In the genomic region with DNA sequence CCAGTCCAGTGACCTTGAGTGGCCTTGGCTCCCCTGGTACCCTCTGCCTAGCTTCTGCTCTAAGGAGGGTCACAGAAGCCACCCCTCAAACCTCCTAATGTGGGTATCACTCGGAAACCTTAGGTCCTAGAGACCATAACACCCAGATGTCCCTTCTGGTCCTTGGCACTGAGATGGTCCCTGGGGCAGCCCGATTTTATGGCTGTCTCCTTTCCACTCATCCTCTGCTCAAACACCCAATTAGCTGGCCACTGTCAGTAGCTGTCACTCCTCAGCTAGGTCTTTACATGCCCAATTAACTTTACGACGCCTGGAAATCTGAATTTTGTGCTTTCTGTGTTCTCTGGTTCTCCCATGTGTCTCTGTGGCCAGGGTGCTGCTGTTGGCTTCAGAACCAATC, we compare ENCODE assay signal across 38 mouse cellular contexts. TPM values are rescaled to one million over a fixed set of nuclear protein-coding genes. Genes with fewer than 3 reads are reported as not detected.
"Had no signal": no experiment of that assay in that cellular context is flagged by ENCODE, and none has a peak within 500 bp of the region (broad histone marks: within the 10 kb centered on the region; RNA-seq: fewer than 3 reads in every experiment).

No protein-coding gene starts in this region.

- H3K4me1 ChIP-seq: heart, embryonic 10.5 days; heart, embryonic 12.5 days; hindbrain, embryonic 10.5 days; intestine, embryonic 15.5 days; limb, embryonic 10.5 days; limb, embryonic 12.5 days; liver, embryonic 13.5 days; liver, embryonic 15.5 days had no signal

- H3K9me3 ChIP-seq: heart, embryonic 10.5 days; heart, embryonic 12.5 days; hindbrain, embryonic 10.5 days; hindbrain, embryonic 13.5 days; hindbrain, embryonic 15.5 days; intestine, embryonic 15.5 days; limb, embryonic 10.5 days; limb, embryonic 12.5 days; liver, embryonic 13.5 days; liver, embryonic 15.5 days had no signal

- DNase-seq: gastrocnemius, adult 2 months; gastrocnemius, postnatal 10 days; gastrocnemius, postnatal 25 days; heart, adult 18-20 months; heart, postnatal 10 days; heart, postnatal 4 days; kidney, adult 18-20 months; kidney, adult 8-10 months; kidney, postnatal 10 days; kidney, postnatal 25 days; kidney, postnatal 4 days; liver; liver, embryonic 13.5 days had no signal

- H3K27me3 ChIP-seq: heart, embryonic 12.5 days; hindbrain, embryonic 13.5 days; intestine, embryonic 15.5 days; limb, embryonic 12.5 days; liver, embryonic 13.5 days; liver, embryonic 15.5 days had no signal

- H3K4me3 ChIP-seq: gastrocnemius, adult 2 months; heart, embryonic 10.5 days; heart, embryonic 12.5 days; hindbrain, embryonic 10.5 days; hindbrain, embryonic 13.5 days; hindbrain, embryonic 15.5 days; intestine, embryonic 15.5 days; left cerebral cortex, adult 2 months; limb, embryonic 10.5 days; limb, embryonic 12.5 days; liver, embryonic 13.5 days; liver, embryonic 15.5 days had no signal

- H3K36me3 ChIP-seq: heart, embryonic 10.5 days; heart, embryonic 12.5 days; hindbrain, embryonic 10.5 days; hindbrain, embryonic 15.5 days; intestine, embryonic 15.5 days; limb, embryonic 10.5 days; limb, embryonic 12.5 days; liver, embryonic 13.5 days; liver, embryonic 15.5 days had no signal

- H3K27ac ChIP-seq: gastrocnemius, adult 2 months; heart, embryonic 10.5 days; hindbrain, embryonic 10.5 days; hindbrain, embryonic 13.5 days; hindbrain, embryonic 15.5 days; intestine, embryonic 15.5 days; left cerebral cortex, adult 2 months; limb, embryonic 10.5 days; limb, embryonic 12.5 days; liver, embryonic 13.5 days; liver, embryonic 15.5 days had no signal

- H3K9ac ChIP-seq: heart, embryonic 12.5 days; hindbrain, embryonic 13.5 days; hindbrain, embryonic 15.5 days; intestine, embryonic 15.5 days; limb, embryonic 12.5 days; liver, embryonic 13.5 days; liver, embryonic 15.5 days had no signal

- H3K4me2 ChIP-seq: heart, embryonic 12.5 days; hindbrain, embryonic 13.5 days; hindbrain, embryonic 15.5 days; intestine, embryonic 15.5 days; limb, embryonic 12.5 days; liver, embryonic 11.5 days; liver, embryonic 13.5 days; liver, embryonic 15.5 days had no signal

- ATAC-seq: inflammation-experienced regulatory T-cells, adult 6 months; intestine, embryonic 15.5 days; intestine, postnatal 0 days had no signal

RNA-seq across cellular contexts. Expression of gene Rph3a, which starts 43.7 kb away (rescaled TPM):
- total RNA-seq: gastrocnemius, adult 2 months; granulocyte monocyte progenitor cell, adult 5-6 weeks; heart, adult 18-20 months; heart, postnatal 10 days had no signal
- polyA plus RNA-seq: heart, embryonic 10.5 days; heart, embryonic 12.5 days; heart, embryonic 14.5 days; heart, embryonic 16.5 days; inflammation-experienced regulatory T-cells, adult 6 months; kidney, embryonic 14.5 days; limb, embryonic 10.5 days; limb, embryonic 12.5 days; liver, embryonic 11.5 days had no signal

RNA-seq across cellular contexts. Expression of gene Oas1d, which starts 51.8 kb away (rescaled TPM):
- total RNA-seq: gastrocnemius, adult 2 months; gastrocnemius, postnatal 10 days; gastrocnemius, postnatal 25 days; gastrocnemius, postnatal 4 days; granulocyte monocyte progenitor cell, adult 5-6 weeks; heart, adult 18-20 months; heart, adult 8-10 months; heart, postnatal 10 days; heart, postnatal 25 days; heart, postnatal 4 days; layer of hippocampus, adult 8-10 months; layer of hippocampus, postnatal 14 days; left cerebral cortex, adult 2 months; left cerebral cortex, postnatal 25 days had no signal
- polyA plus RNA-seq: heart, embryonic 10.5 days; heart, embryonic 12.5 days; heart, embryonic 14.5 days; hindbrain, embryonic 10.5 days; hindbrain, embryonic 13.5 days; hindbrain, embryonic 15.5 days; inflammation-experienced regulatory T-cells, adult 6 months; intestine, embryonic 15.5 days; kidney, embryonic 14.5 days; kidney, embryonic 16.5 days; limb, embryonic 10.5 days; limb, embryonic 12.5 days; limb, embryonic 14.5 days; liver, embryonic 11.5 days; liver, embryonic 13.5 days; liver, embryonic 15.5 days had no signal

RNA-seq across cellular contexts. Expression of gene Oas1a, which starts 58.8 kb away (rescaled TPM):
- total RNA-seq: gastrocnemius, postnatal 10 days had no signal
